Mouse (Mus musculus) CD8-positive naive resting alpha-beta T cell, adult 2 months (primary cell): ENCODE data around the gene Lpcat3.

ENCODE experiments used
- DNase-seq, 2 experiments: peaks; one replicate each; pipeline ENCODE4 v3.0.0; 2022; ENCODE audit warnings: low read depth in 2 of 2, low spot score in 2 of 2

Lpcat3 gene

GRCm38 (mm10) chr6:124737040-124737439 is 74.2 kb downstream of the Lpcat3 start:
- DNase-seq, result no peak

- no peak for DNase-seq
These were observed 75.7 kb downstream of the Lpcat3 start, which contains the start of gene Ptpn6 for GRCm38 (mm10) chr6:124738511-124739023. TSS of gene Ptpn6 (minus strand) at chr6:124738714.

- no peak for DNase-seq
These were observed 76.5 kb downstream of the Lpcat3 start for GRCm38 (mm10) chr6:124739231-124739796.

- DNase-seq, result peak in 1 of 2 experiments; percentile 57
These were observed 77.5 kb downstream of the Lpcat3 start for GRCm38 (mm10) chr6:124740211-124740887.

- DNase-seq, result peak; percentile 88 to 93
These were observed 78.3 kb downstream of the Lpcat3 start, which contains the start of gene Grcc10 for GRCm38 (mm10) chr6:124740888-124741761. TSS of gene Grcc10 (minus strand) at chr6:124741374.

- DNase-seq, result no peak
These were observed 79.0 kb downstream of the Lpcat3 start for GRCm38 (mm10) chr6:124741842-124742241.

- no peak for DNase-seq
These were observed 80.2 kb downstream of the Lpcat3 start for GRCm38 (mm10) chr6:124742839-124743514.

- no peak for DNase-seq
These were observed 80.8 kb downstream of the Lpcat3 start for GRCm38 (mm10) chr6:124743647-124744046.

GRCm38 (mm10) chr6:124744755-124745321 is 82.0 kb downstream of the Lpcat3 start:
- DNase-seq, result no peak

GRCm38 (mm10) chr6:124745490-124746295 is 82.9 kb downstream of the Lpcat3 start:
- peak; percentile 88 to 91 for DNase-seq

GRCm38 (mm10) chr6:124746296-124746605 is 83.4 kb downstream of the Lpcat3 start:
- no peak for DNase-seq

GRCm38 (mm10) chr6:124746654-124747632 is 84.1 kb downstream of the Lpcat3 start:
- no peak for DNase-seq

- peak; percentile 51 to 66 for DNase-seq
These were observed 87.6 kb downstream of the Lpcat3 start for GRCm38 (mm10) chr6:124750405-124750804.

GRCm38 (mm10) chr6:124753861-124754260 is 91.0 kb downstream of the Lpcat3 start:
- DNase-seq, result no peak
